Comparison of ENCODE assay signal across 11 mouse cellular contexts in genomic region chr2:163685287-163685686, GRCm38 (mm10). TPM values are rescaled to one million over a fixed set of nuclear protein-coding genes. Genes with fewer than 3 reads are reported as not detected.
DNase-seq lines count a peak whose midpoint lies in the region; ATAC-seq and TF ChIP-seq lines count a peak whose summit lies in the region.
"Had no signal": no experiment of that assay in that cellular context is flagged by ENCODE, and none has a peak within 500 bp of the region (broad histone marks: within the 10 kb centered on the region; RNA-seq: fewer than 3 reads in every experiment).

No protein-coding gene starts in this region.

- no peak for ATAC-seq in heart, embryonic 13.5 days (ENCODE audit: extremely low read depth, insufficient number of reproducible peaks, low FRiP score, low TSS enrichment)
- ATAC-seq in lung, embryonic 14.5 days (ENCODE audit: insufficient read depth): peak; percentile 49
- no peak for ATAC-seq in embryonic facial prominence, embryonic 15.5 days (ENCODE audit: insufficient number of reproducible peaks, low FRiP score, low TSS enrichment, low read depth)
- no peak for ATAC-seq in neural tube, embryonic 15.5 days (ENCODE audit: low FRiP score)
- no peak for ATAC-seq in inflammation-experienced regulatory T-cells, adult 6 months
- ATAC-seq: midbrain, embryonic 13.5 days had no signal

- WGBS in heart, embryonic 13.5 days: 20% methylated on average over 4 of the region's 4 CpGs
- 25% methylated on average over 4 of the region's 4 CpGs for WGBS in lung, embryonic 14.5 days
- WGBS in embryonic facial prominence, embryonic 15.5 days: 17% methylated on average over 4 of the region's 4 CpGs
- WGBS in neural tube, embryonic 15.5 days: 66% methylated on average over 4 of the region's 4 CpGs

- 0 out of 2 replicates have a peak, but pooled peaks cover 9% of the 10 kb centered on the region for H3K36me3 ChIP-seq in heart, embryonic 13.5 days
- H3K36me3 ChIP-seq in lung, embryonic 14.5 days (ENCODE audit: insufficient read depth): no peaks in the 10 kb centered on the region
- H3K36me3 ChIP-seq in embryonic facial prominence, embryonic 15.5 days: no peaks in the 10 kb centered on the region
- H3K36me3 ChIP-seq in neural tube, embryonic 15.5 days: no peaks in the 10 kb centered on the region

- DNase-seq in heart, adult 9 months (ENCODE audit: low spot score in 2 of 2): no peak
- peak; percentile 27 for DNase-seq in lung, embryonic 14.5 days
- no peak for DNase-seq in lung, postnatal 14 days
- no peak for DNase-seq in layer of hippocampus, postnatal 14 days (ENCODE audit: low spot score in 2 of 2)
- DNase-seq: adrenal gland, adult 8-10 months; right cerebral cortex, postnatal 4 days had no signal

- peak overlapping the region; percentile 56 for H3K4me2 ChIP-seq in heart, embryonic 13.5 days
- H3K4me2 ChIP-seq in lung, embryonic 14.5 days: peak overlapping the region; percentile 50; the same call in 1 of the 2 replicates
- no peak overlapping the region for H3K4me2 ChIP-seq in embryonic facial prominence, embryonic 15.5 days (replicated peaks)
- H3K4me2 ChIP-seq in neural tube, embryonic 15.5 days: no peak overlapping the region
- H3K4me2 ChIP-seq: midbrain, embryonic 13.5 days had no signal

- H3K27ac ChIP-seq in heart, embryonic 13.5 days (replicated peaks): peak overlapping the region; percentile 99
- peak overlapping the region; percentile 91 for H3K27ac ChIP-seq in lung, embryonic 14.5 days (ENCODE audit: low read depth)
- H3K27ac ChIP-seq in embryonic facial prominence, embryonic 15.5 days (replicated peaks): peak overlapping the region; percentile 65
- peak overlapping the region; percentile 48; the same call in 1 of the 2 replicates for H3K27ac ChIP-seq in neural tube, embryonic 15.5 days (replicated peaks)
- H3K27ac ChIP-seq: midbrain, embryonic 13.5 days had no signal

- TF ChIP-seq CTCF in lung, embryonic 14.5 days (IDR thresholded peaks at IDR 0.05; ENCODE audit: low read depth): no peak

- no peak overlapping the region for H3K4me3 ChIP-seq in heart, embryonic 13.5 days
- no peak overlapping the region for H3K4me3 ChIP-seq in lung, embryonic 14.5 days (ENCODE audit: low read depth, low read length)
- H3K4me3 ChIP-seq in embryonic facial prominence, embryonic 15.5 days (replicated peaks): no peak overlapping the region
- no peak overlapping the region for H3K4me3 ChIP-seq in neural tube, embryonic 15.5 days (replicated peaks)
- H3K4me3 ChIP-seq: midbrain, embryonic 13.5 days had no signal

- no peaks in the 10 kb centered on the region for H3K27me3 ChIP-seq in heart, embryonic 13.5 days (replicated peaks)
- H3K27me3 ChIP-seq in lung, embryonic 14.5 days (ENCODE audit: insufficient read depth, low read length): no peaks in the 10 kb centered on the region
- no peaks in the 10 kb centered on the region for H3K27me3 ChIP-seq in embryonic facial prominence, embryonic 15.5 days
- no peaks in the 10 kb centered on the region for H3K27me3 ChIP-seq in neural tube, embryonic 15.5 days (replicated peaks)
- H3K27me3 ChIP-seq: midbrain, embryonic 13.5 days had no signal

- H3K9ac ChIP-seq in heart, embryonic 13.5 days: peak overlapping the region; percentile 65
- H3K9ac ChIP-seq in lung, embryonic 14.5 days: no peak overlapping the region
- no peak overlapping the region for H3K9ac ChIP-seq in embryonic facial prominence, embryonic 15.5 days
- no peak overlapping the region for H3K9ac ChIP-seq in neural tube, embryonic 15.5 days (replicated peaks)
- H3K9ac ChIP-seq: midbrain, embryonic 13.5 days had no signal

- H3K4me1 ChIP-seq in heart, embryonic 13.5 days: peaks cover 83% of the 10 kb centered on the region
- H3K4me1 ChIP-seq in lung, embryonic 14.5 days (ENCODE audit: insufficient read depth): peaks cover 21% of the 10 kb centered on the region
- peaks cover 21% of the 10 kb centered on the region for H3K4me1 ChIP-seq in embryonic facial prominence, embryonic 15.5 days
- peaks cover 22% of the 10 kb centered on the region for H3K4me1 ChIP-seq in neural tube, embryonic 15.5 days

- H3K9me3 ChIP-seq in heart, embryonic 13.5 days: no peaks in the 10 kb centered on the region
- no peaks in the 10 kb centered on the region for H3K9me3 ChIP-seq in lung, embryonic 14.5 days (ENCODE audit: low read depth, low read length)
- no peaks in the 10 kb centered on the region for H3K9me3 ChIP-seq in embryonic facial prominence, embryonic 15.5 days (replicated peaks)
- no peaks in the 10 kb centered on the region for H3K9me3 ChIP-seq in neural tube, embryonic 15.5 days (replicated peaks)
- H3K9me3 ChIP-seq: midbrain, embryonic 13.5 days had no signal

RNA-seq across cellular contexts. Expression of gene Pkig, which starts 27.1 kb away (rescaled TPM):
- 233 and 270 TPM in 2 replicates for polyA plus RNA-seq in heart, embryonic 13.5 days (2015; fragmentation: Nextera tagmentation; extraction: Ambion mirVana)
- 143 and 145 TPM in 2 replicates for polyA plus RNA-seq in lung, embryonic 14.5 days (2014; fragmentation: Nextera tagmentation; extraction: Ambion mirVana)
- polyA plus RNA-seq in embryonic facial prominence, embryonic 15.5 days (2015; fragmentation: Nextera tagmentation; extraction: Ambion mirVana): 152 and 155 TPM in 2 replicates
- polyA plus RNA-seq in neural tube, embryonic 15.5 days (2015; fragmentation: Nextera tagmentation; extraction: Ambion mirVana): 107 and 110 TPM in 2 replicates
- 10 to 100 TPM; 70.9 to 71.8 TPM for total RNA-seq in layer of hippocampus, postnatal 14 days (2021)
- polyA plus RNA-seq in inflammation-experienced regulatory T-cells, adult 6 months (2017; shearing (Covaris generic)): 1 to 10 TPM; 2.0 to 5.5 (median 3.3) TPM

RNA-seq across cellular contexts. Expression of gene Serinc3, which starts 40.4 kb away (rescaled TPM):
- polyA plus RNA-seq in heart, embryonic 13.5 days (2015; fragmentation: Nextera tagmentation; extraction: Ambion mirVana): 50.1 and 51.8 TPM in 2 replicates
- polyA plus RNA-seq in lung, embryonic 14.5 days (2014; fragmentation: Nextera tagmentation; extraction: Ambion mirVana): 56.2 and 62.5 TPM in 2 replicates
- polyA plus RNA-seq in embryonic facial prominence, embryonic 15.5 days (2015; fragmentation: Nextera tagmentation; extraction: Ambion mirVana): 39.4 and 40.8 TPM in 2 replicates
- 33.6 and 41.2 TPM in 2 replicates for polyA plus RNA-seq in neural tube, embryonic 15.5 days (2015; fragmentation: Nextera tagmentation; extraction: Ambion mirVana)
- total RNA-seq in layer of hippocampus, postnatal 14 days (2021): 100 to 1,000 TPM; 209 to 218 TPM
- polyA plus RNA-seq in inflammation-experienced regulatory T-cells, adult 6 months (2017; shearing (Covaris generic)): 100 to 1,000 TPM; 124 to 178 (median 145) TPM

Comparison
In these comparisons a context has a peak if more than half of its experiments do, and no peak if none do; other contexts are left out.
1. H3K27ac ChIP-seq: peak in every context shown above with its lines; median percentile 99 in heart, embryonic 13.5 days; 91 in lung, embryonic 14.5 days; 65 in embryonic facial prominence, embryonic 15.5 days; 48 in neural tube, embryonic 15.5 days.
2. H3K4me2 ChIP-seq: peak in heart, embryonic 13.5 days (single experiment) and lung, embryonic 14.5 days (single experiment); none in embryonic facial prominence, embryonic 15.5 days (single experiment) and neural tube, embryonic 15.5 days (single experiment).
3. RNA of gene Pkig, which starts 27.1 kb away (polyA plus RNA-seq): 233 to 270 TPM in heart, embryonic 13.5 days, 152 to 155 TPM in embryonic facial prominence, embryonic 15.5 days, 143 to 145 TPM in lung, embryonic 14.5 days and 107 to 110 TPM in neural tube, embryonic 15.5 days; 2.0 to 5.5 TPM in inflammation-experienced regulatory T-cells, adult 6 months; every median in the first group is over 10 times any median in the second.